Mouse (Mus musculus): ENCODE measurements around the gene Zscan25.

- TF ChIP-seq CTCF (IDR thresholded peaks at IDR 0.05; ENCODE audit: extremely low read depth, insufficient read depth, low read length) (no peak), POLR2A (IDR thresholded peaks at IDR 0.05; ENCODE audit: extremely low read depth, insufficient read depth, low read length) (0 out of 2 replicates have a peak, but pooled peaks have one; percentile 27)
Measured at GRCm38 (mm10) chr5:145280371-145281143, at the start of gene Zscan25.
